Mouse (Mus musculus) embryonic fibroblast, embryonic 13.5 days (primary cell): ENCODE data around the gene Tmem97. TPM values are rescaled to one million over a fixed set of nuclear protein-coding genes. Genes with fewer than 3 reads are reported as not detected.

Experiments
- H3K27ac ChIP-seq: 2 replicates; pipeline ENCODE4 v1.5.1; 2012; ENCODE audit warnings: low read length, control low read depth, inconsistent platforms; ENCODE audit not compliant: insufficient read depth
- H3K4me1 ChIP-seq: 2 replicates; pipeline ENCODE4 v1.6.1; 2011; ENCODE audit warnings: low read length; ENCODE audit not compliant: control insufficient read depth, insufficient read depth
- H3K4me3 ChIP-seq: 2 replicates; pipeline ENCODE4 v1.5.1; 2011; ENCODE audit warnings: mild to moderate bottlenecking, control low read depth, low read length; ENCODE audit not compliant: insufficient read depth
- CTCF ChIP-seq: IDR thresholded peaks from 2 replicates; pipeline ENCODE4 v1.5.1; 2011; ENCODE audit warnings: mild to moderate bottlenecking, control low read depth, low read length, moderate library complexity, borderline replicate concordance; ENCODE audit not compliant: insufficient read depth
- POLR2A ChIP-seq: IDR thresholded peaks from 2 replicates; pipeline ENCODE4 v1.6.1; 2011; ENCODE audit warnings: low read depth, mild to moderate bottlenecking, control low read depth, low read length, moderate library complexity
- polyA plus RNA-seq: library from polyadenylated mRNA; stranded (reverse); fragments of >200 nt; gene quantifications from 2 replicates; pipeline ENCODE4 v1.2.4, GENCODE M21; 2011; ENCODE audit warnings: low read depth; ENCODE audit not compliant: missing spikeins, insufficient read length

The Tmem97 gene
- polyA plus RNA-seq, 1 experiment: 63.5 TPM

GRCm38 (mm10) chr11:78499543-78499942 lies 51.0 kb downstream of the Tmem97 start:
- TF ChIP-seq POLR2A (no peak), CTCF (no peak)
- no peak overlapping the region for H3K27ac ChIP-seq
- no peaks in the 10 kb centered on the region for H3K4me1 ChIP-seq
- H3K4me3 ChIP-seq: no peak overlapping the region

- TF ChIP-seq POLR2A: no peak
- no peak for TF ChIP-seq CTCF
- Histone ChIP-seq H3K4me3 (peak within 1 kb of the TSS; percentile 51), H3K4me1 (no peaks in the 10 kb centered on the region), H3K27ac (no peak within 1 kb of the TSS)
These were observed 51.6 kb downstream of the Tmem97 start, which contains the start of gene Vtn for GRCm38 (mm10) chr11:78499004-78499403. Vtn (plus strand) TSS chr11:78499091.

GRCm38 (mm10) chr11:78497544-78498522 lies 52.7 kb downstream of the Tmem97 start, which contains the start of gene Sarm1:
Sarm1 (minus strand) TSS chr11:78497754.
- Histone ChIP-seq H3K4me1 (no peaks in the 10 kb centered on the region), H3K27ac (no peak within 1 kb of the TSS), H3K4me3 (peak within 1 kb of the TSS; percentile 51)
- TF ChIP-seq POLR2A (peak; percentile 67; the same call in 1 of the 2 replicates), CTCF (no peak)

GRCm38 (mm10) chr11:78497071-78497541 lies 53.5 kb downstream of the Tmem97 start:
- Histone ChIP-seq H3K4me1 (no peaks in the 10 kb centered on the region), H3K27ac (no peak overlapping the region), H3K4me3 (peak overlapping the region; percentile 43)
- TF ChIP-seq CTCF (no peak), POLR2A (no peak)

- H3K4me3 ChIP-seq: no peak overlapping the region
- TF ChIP-seq CTCF: no peak
- TF ChIP-seq POLR2A: no peak
- H3K27ac ChIP-seq: no peak overlapping the region
- H3K4me1 ChIP-seq: no peaks in the 10 kb centered on the region
These were observed 54.7 kb downstream of the Tmem97 start for GRCm38 (mm10) chr11:78495904-78496303.

Other genes with a start within 250 kb of the Tmem97 start
- 22.6 and 35.1 TPM in 2 replicates for gene Spag5, start 249.2 kb downstream of the Tmem97 start, polyA plus RNA-seq
- gene Aldoc, start 227.8 kb downstream of the Tmem97 start, polyA plus RNA-seq: 2.8 and 5.3 TPM in 2 replicates
- gene Pigs, start 222.4 kb downstream of the Tmem97 start, polyA plus RNA-seq: 62.1 and 65.0 TPM in 2 replicates
- 14.4 and 19.2 TPM in 2 replicates for gene Unc119, start 207.3 kb downstream of the Tmem97 start, polyA plus RNA-seq
- gene Foxn1, start 164.2 kb downstream of the Tmem97 start, polyA plus RNA-seq: 0.15 TPM in 1 of 2 replicates, not detected in the other
- gene Slc13a2, start 128.6 kb downstream of the Tmem97 start, polyA plus RNA-seq: not detected in 2 replicates
- gene Slc46a1, start 85.1 kb downstream of the Tmem97 start, polyA plus RNA-seq: 4.3 and 6.5 TPM in 2 replicates
- gene Sarm1, start 53.0 kb downstream of the Tmem97 start, polyA plus RNA-seq: 0.33 and 0.97 TPM in 2 replicates
- gene Vtn, start 51.7 kb downstream of the Tmem97 start, polyA plus RNA-seq: not detected in 2 replicates
- not detected in 2 replicates for gene Sebox, start 47.3 kb downstream of the Tmem97 start, polyA plus RNA-seq
- gene Tmem199, start 38.6 kb downstream of the Tmem97 start, polyA plus RNA-seq: 16.6 and 19.5 TPM in 2 replicates
- gene Poldip2, start 38.6 kb downstream of the Tmem97 start, polyA plus RNA-seq: 61.9 and 68.9 TPM in 2 replicates
- gene Tnfaip1, start 14.4 kb downstream of the Tmem97 start, polyA plus RNA-seq: 78.3 and 92.0 TPM in 2 replicates
- 56.8 and 66.1 TPM in 2 replicates for gene Ift20, start 14.4 kb downstream of the Tmem97 start, polyA plus RNA-seq
- 13.5 and 13.8 TPM in 2 replicates for gene Nlk, start 146.6 kb upstream of the Tmem97 start, polyA plus RNA-seq
- 14.7 and 16.2 TPM in 2 replicates for gene Ccnq, start 201.0 kb upstream of the Tmem97 start, polyA plus RNA-seq